ENCODE assay signal across 8 mouse cellular contexts in the genomic region with DNA sequence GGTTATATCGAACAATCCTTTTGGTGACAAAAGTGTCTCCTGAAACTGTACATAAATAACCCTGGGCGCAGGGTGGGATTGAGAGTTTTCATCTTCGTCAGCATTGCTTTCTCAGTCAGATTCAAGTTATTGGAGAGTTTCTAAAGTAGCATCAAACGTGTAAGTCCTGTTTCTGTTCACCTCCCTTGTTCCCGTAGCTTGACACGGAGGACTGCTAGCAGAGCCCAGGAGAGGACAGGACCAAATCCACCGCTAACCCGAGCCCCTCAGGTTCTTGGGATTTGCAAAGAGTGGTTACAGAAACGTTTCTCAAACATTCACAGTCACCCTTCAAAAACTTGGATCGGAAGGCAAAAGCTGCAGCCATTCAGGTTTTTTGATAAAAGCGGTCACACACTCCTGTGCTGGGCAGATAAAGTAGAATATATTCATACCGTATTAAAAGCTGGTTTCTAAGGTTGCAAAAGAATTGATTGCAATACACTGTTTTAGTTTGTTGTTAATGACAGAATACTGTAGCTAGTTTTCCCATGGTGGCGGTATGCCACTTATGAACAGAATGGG. TPM values are rescaled to one million over a fixed set of nuclear protein-coding genes. Genes with fewer than 3 reads are reported as not detected.
DNase-seq lines count a peak whose midpoint lies in the region; ATAC-seq and TF ChIP-seq lines count a peak whose summit lies in the region.

No protein-coding gene starts in this region.

- in situ Hi-C loops in CH12.LX (cut with MboI; ENCODE audit: low pct_ligation_motif_present, low pct_unique_long_range_greater_than_20kb, low sequenced_read_pairs) = no loop called here

- DNase-seq in embryo, embryonic 11 days = peak; percentile 12
- no peak for DNase-seq in embryo, embryonic 10.5 days (ENCODE audit: low spot score)
- no peak for DNase-seq in CH12.LX (ENCODE audit: extremely low read depth)
- peak; percentile 62 to 68 (median 63) for DNase-seq in liver, embryonic 14.5 days (ENCODE audit: low read depth in 3 of 3, low spot score in 3 of 3)
- DNase-seq in frontal cortex, postnatal 10 days (ENCODE audit: low spot score in 2 of 2) = no peak
- DNase-seq in left cerebral cortex, postnatal 4 days = no peak
- DNase-seq in gastrocnemius, postnatal 10 days = no peak

- no peaks in the 10 kb centered on the region for H3K27me3 ChIP-seq in CH12.LX (replicated peaks)
- H3K27me3 ChIP-seq in forebrain, embryonic 12.5 days = no peaks in the 10 kb centered on the region
- H3K27me3 ChIP-seq in liver, embryonic 14.5 days (ENCODE audit: control insufficient read depth, insufficient read depth, low read length) = no peaks in the 10 kb centered on the region

- no peak for TF ChIP-seq EP300 in CH12.LX (IDR thresholded peaks at IDR 0.05; ENCODE audit: low read length)
- TF ChIP-seq EP300 in liver, embryonic 14.5 days (IDR thresholded peaks at IDR 0.05; ENCODE audit: low read depth) = peak; percentile 74

- no peaks in the 10 kb centered on the region for H3K9me3 ChIP-seq in CH12.LX (replicated peaks; ENCODE audit: low read length)
- no peaks in the 10 kb centered on the region for H3K9me3 ChIP-seq in forebrain, embryonic 12.5 days
- H3K9me3 ChIP-seq in liver, embryonic 14.5 days (ENCODE audit: control insufficient read depth, low read length) = no peaks in the 10 kb centered on the region

- dilution Hi-C loops in CH12.LX (cut with MboI; ENCODE audit: extremely low pct_ligation_motif_present, extremely low pct_unique_long_range_greater_than_20kb, low sequenced_read_pairs) = no loop called here

- H3K4me1 ChIP-seq in CH12.LX (ENCODE audit: control insufficient read depth in 1 of 2, insufficient read depth in 2 of 2) = peaks cover 0 to 15% of the 10 kb centered on the region in 2 experiments; a peak in 2 of 4 replicates
- H3K4me1 ChIP-seq in forebrain, embryonic 12.5 days = peaks cover 13% of the 10 kb centered on the region
- H3K4me1 ChIP-seq in liver, embryonic 14.5 days (replicated peaks; ENCODE audit: control insufficient read depth in 2 of 2, insufficient read depth in 2 of 2, low read length in 1 of 2) = peaks cover 12 to 23% of the 10 kb centered on the region in 2 experiments; a peak in 3 of 4 replicates

- H3K27ac ChIP-seq in CH12.LX (ENCODE audit: insufficient read depth, low read depth) = no peak overlapping the region
- no peak overlapping the region for H3K27ac ChIP-seq in forebrain, embryonic 12.5 days
- H3K27ac ChIP-seq in liver, embryonic 14.5 days = peak overlapping the region; percentile 87

- intact Hi-C loops in left cerebral cortex, postnatal 4 days (cut with DNase I) = no loop called here

- H3K79me2 ChIP-seq in CH12.LX (replicated peaks; ENCODE audit: control insufficient read depth, extremely low read depth, insufficient read depth, poor library complexity, severe bottlenecking) = peaks cover 15% of the 10 kb centered on the region

- H3K36me3 ChIP-seq in CH12.LX (replicated peaks in 1 of 2; ENCODE audit: control insufficient read depth in 1 of 2, insufficient read depth in 1 of 2, low read length in 1 of 2) = peaks cover 3 to 21% of the 10 kb centered on the region in 2 experiments
- peaks cover 9% of the 10 kb centered on the region; the same call in 1 of the 2 replicates for H3K36me3 ChIP-seq in forebrain, embryonic 12.5 days (replicated peaks)
- H3K36me3 ChIP-seq in liver, embryonic 14.5 days (replicated peaks; ENCODE audit: control insufficient read depth, insufficient read depth, low read depth) = peaks cover 11% of the 10 kb centered on the region

- peak overlapping the region; percentile 91 to 97 (median 91) for H3K4me3 ChIP-seq in CH12.LX (replicated peaks in 1 of 3; ENCODE audit: low read depth in 2 of 3, low read length in 2 of 3, poor library complexity in 1 of 3)
- H3K4me3 ChIP-seq in forebrain, embryonic 12.5 days (replicated peaks) = peak overlapping the region; percentile 96
- H3K4me3 ChIP-seq in liver, embryonic 14.5 days (ENCODE audit: insufficient read depth in 1 of 2, low read depth in 2 of 2, low read length in 2 of 2) = peak overlapping the region; percentile 87 to 99

- no peak for TF ChIP-seq CTCF in CH12.LX (conservative IDR thresholded peaks at IDR 0.05 in 1 of 2, IDR thresholded peaks at IDR 0.05 in 1 of 2; ENCODE audit: low read depth in 2 of 2, low read length in 2 of 2)
- TF ChIP-seq CTCF in liver, embryonic 14.5 days (IDR thresholded peaks at IDR 0.05; ENCODE audit: low read depth) = no peak

- no peak for TF ChIP-seq POLR2A in CH12.LX (IDR thresholded peaks at IDR 0.05; ENCODE audit: low read depth, low read length)

- 35% methylated on average over 13 of the region's 13 CpGs for WGBS in forebrain, embryonic 12.5 days
- 7% methylated on average over 13 of the region's 13 CpGs for WGBS in liver, embryonic 14.5 days (ENCODE audit: insufficient replicate concordance)

- TF ChIP-seq RAD21 in CH12.LX (IDR thresholded peaks at IDR 0.05; ENCODE audit: low read depth, low read length) = no peak

- H3K9ac ChIP-seq in CH12.LX (ENCODE audit: insufficient read depth, low read depth) = peak overlapping the region; percentile 83
- H3K9ac ChIP-seq in forebrain, embryonic 12.5 days = peak overlapping the region; percentile 92
- peak overlapping the region; percentile 97 for H3K9ac ChIP-seq in liver, embryonic 14.5 days (replicated peaks)

- no peak for ATAC-seq in forebrain, embryonic 12.5 days (ENCODE audit: low FRiP score)
- peak; percentile 11; the same call in 1 of the 2 replicates for ATAC-seq in liver, embryonic 14.5 days (ENCODE audit: insufficient read depth)

- H3K4me2 ChIP-seq in CH12.LX (ENCODE audit: insufficient read depth, low read depth, poor library complexity, severe bottlenecking) = peak overlapping the region; percentile 86
- H3K4me2 ChIP-seq in forebrain, embryonic 12.5 days = peak overlapping the region; percentile 73
- H3K4me2 ChIP-seq in liver, embryonic 14.5 days (ENCODE audit: low read depth) = peak overlapping the region; percentile 83

TF ChIP-seq in CH12.LX, 34 proteins besides CTCF, POLR2A, EP300 and RAD21:
- TF ChIP-seq ZNF384 (IDR thresholded peaks at IDR 0.05; ENCODE audit: low read depth, low read length) = no peak
- no peak for TF ChIP-seq NELFE (IDR thresholded peaks at IDR 0.05; ENCODE audit: low read depth, low read length)
- TF ChIP-seq PAX5 (IDR thresholded peaks at IDR 0.05; ENCODE audit: low read length) = no peak
- no peak for TF ChIP-seq ELF1 (IDR thresholded peaks at IDR 0.05; ENCODE audit: low read depth, low read length)
- TF ChIP-seq E2F4 (IDR thresholded peaks at IDR 0.05; ENCODE audit: insufficient replicate concordance, low read depth, low read length) = no peak
- TF ChIP-seq ZKSCAN1 (IDR thresholded peaks at IDR 0.05; ENCODE audit: borderline replicate concordance, low read depth, low read length) = no peak
- TF ChIP-seq MAZ (IDR thresholded peaks at IDR 0.05; ENCODE audit: low read depth, low read length) = no peak
- no peak for TF ChIP-seq USF1 (IDR thresholded peaks at IDR 0.05; ENCODE audit: low read depth, low read length)
- no peak for TF ChIP-seq ZC3H11A (IDR thresholded peaks at IDR 0.05; ENCODE audit: low read depth, low read length)
- no peak for TF ChIP-seq GABPA (IDR thresholded peaks at IDR 0.05; ENCODE audit: insufficient replicate concordance, low read depth, low read length)
- no peak for TF ChIP-seq HCFC1 (IDR thresholded peaks at IDR 0.05; ENCODE audit: low read depth, low read length)
- no peak for TF ChIP-seq MXI1 (IDR thresholded peaks at IDR 0.05; ENCODE audit: low read depth, low read length)
- no peak for TF ChIP-seq TBP (conservative IDR thresholded peaks at IDR 0.05; ENCODE audit: low read depth, low read length)
- TF ChIP-seq BHLHE40 (IDR thresholded peaks at IDR 0.05; ENCODE audit: low read depth, low read length) = no peak
- no peak for TF ChIP-seq ZMIZ1 (IDR thresholded peaks at IDR 0.05; ENCODE audit: low read depth, low read length)

RNA-seq across cellular contexts. Expression of gene Slc30a9, which starts 1.0 kb away (rescaled TPM):
- total RNA-seq in CH12.LX (2012; rRNA removed) (15.0 and 19.6 TPM in 2 replicates), CH12.LX (2014; rRNA removed) (41.2 and 42.6 TPM in 2 replicates)
- polyA plus RNA-seq in CH12.LX (2012; ENCODE audit: insufficient read length, low read depth) = 35.6 TPM in 2 replicates
- polyA plus RNA-seq in forebrain, embryonic 12.5 days (2016; fragmentation: Nextera tagmentation; extraction: Ambion mirVana) = 130 and 135 TPM in 2 replicates
- polyA plus RNA-seq in liver, embryonic 14.5 days (2012; rRNA removed) = 11.7 and 15.8 TPM in 2 replicates
- 70.2 and 72.0 TPM in 2 replicates for polyA plus RNA-seq in liver, embryonic 14.5 days (2014; fragmentation: Nextera tagmentation; extraction: Ambion mirVana)
- total RNA-seq in left cerebral cortex, postnatal 4 days (2021) = 100 to 1,000 TPM; 139 to 149 TPM
- total RNA-seq in gastrocnemius, postnatal 10 days (2021) = 10 to 100 TPM; 78.3 to 82.2 TPM

RNA-seq across cellular contexts. Expression of gene Tmem33, which starts 47.4 kb away (rescaled TPM):
- 70.4 and 95.5 TPM in 2 replicates for total RNA-seq in CH12.LX (2012; rRNA removed)
- 147 and 159 TPM in 2 replicates for total RNA-seq in CH12.LX (2014; rRNA removed)
- 134 and 137 TPM in 2 replicates for polyA plus RNA-seq in CH12.LX (2012; ENCODE audit: insufficient read length, low read depth)
- 107 and 113 TPM in 2 replicates for polyA plus RNA-seq in forebrain, embryonic 12.5 days (2016; fragmentation: Nextera tagmentation; extraction: Ambion mirVana)
- polyA plus RNA-seq in liver, embryonic 14.5 days (2012; rRNA removed) = 41.4 and 45.3 TPM in 2 replicates
- 83.7 and 83.8 TPM in 2 replicates for polyA plus RNA-seq in liver, embryonic 14.5 days (2014; fragmentation: Nextera tagmentation; extraction: Ambion mirVana)
- total RNA-seq in left cerebral cortex, postnatal 4 days (2021) = 10 to 100 TPM; 60.6 to 66.2 TPM
- 10 to 100 TPM; 28.0 to 33.4 TPM for total RNA-seq in gastrocnemius, postnatal 10 days (2021)

Comparison
In these comparisons a context has a peak if more than half of its experiments do, and no peak if none do; other contexts are left out.
1. DNase-seq: peak in embryo, embryonic 11 days (single experiment) and liver, embryonic 14.5 days (3 of 3); none in embryo, embryonic 10.5 days (single experiment), CH12.LX (single experiment), frontal cortex, postnatal 10 days (0 of 2), left cerebral cortex, postnatal 4 days (single experiment) and gastrocnemius, postnatal 10 days (single experiment).
2. Peak in every context shown above with its lines, with median percentiles within 50 percentile points of each other: H3K4me2 ChIP-seq, H3K4me3 ChIP-seq and H3K9ac ChIP-seq.